Mouse (Mus musculus): ENCODE measurements around the gene Lrguk.

- TF ChIP-seq NELFE (IDR thresholded peaks at IDR 0.05; ENCODE audit: low read depth, low read length): no peak
- TF ChIP-seq CTCF (IDR thresholded peaks at IDR 0.05 in 2 of 3, conservative IDR thresholded peaks at IDR 0.05 in 1 of 3; ENCODE audit: control insufficient read depth in 1 of 3, insufficient read depth in 1 of 3, low read depth in 2 of 3, low read length in 3 of 3, poor library complexity in 1 of 3, severe bottlenecking in 1 of 3): no peak
- no peak for TF ChIP-seq UBTF (IDR thresholded peaks at IDR 0.05; ENCODE audit: borderline replicate concordance, insufficient read depth, low read depth, low read length)
- no peak for TF ChIP-seq USF1 (IDR thresholded peaks at IDR 0.05; ENCODE audit: low read depth, low read length)
- TF ChIP-seq POLR2A (IDR thresholded peaks at IDR 0.05; ENCODE audit: control insufficient read depth in 1 of 2, insufficient read depth in 1 of 2, low read depth in 1 of 2, low read length in 2 of 2, poor library complexity in 1 of 2): no peak
- no peak for TF ChIP-seq JUND (IDR thresholded peaks at IDR 0.05; ENCODE audit: low read depth, low read length)
- TF ChIP-seq MAFK (IDR thresholded peaks at IDR 0.05; ENCODE audit: borderline replicate concordance, low read depth, low read length): no peak
- TF ChIP-seq RAD21 (IDR thresholded peaks at IDR 0.05; ENCODE audit: low read depth, low read length): no peak
- no peak for TF ChIP-seq EP300 (IDR thresholded peaks at IDR 0.05; ENCODE audit: low read depth in 1 of 2, low read length in 2 of 2)
Observed at GRCm38 (mm10) chr6:34096274-34096673, 67.0 kb downstream of the Lrguk start.
